Mouse (Mus musculus) brain, embryonic 14.5 days (tissue): Measurements from ENCODE around the gene Cfap58.

Experiments used
- CTCF ChIP-seq: fragments of 200-500 bp; IDR thresholded peaks from 2 replicates; pipeline ENCODE4 v1.5.1; 2012; ENCODE audit warnings: inconsistent platforms, mild to moderate bottlenecking, moderate library complexity, borderline replicate concordance; ENCODE audit not compliant: insufficient read depth, insufficient read length; ENCODE audit errors: extremely low read depth
- POLR2A ChIP-seq: fragments of 200-500 bp; IDR thresholded peaks from 2 replicates; pipeline ENCODE4 v1.6.1; 2012; ENCODE audit warnings: mild to moderate bottlenecking, inconsistent platforms, borderline replicate concordance; ENCODE audit not compliant: poor library complexity, insufficient read depth, insufficient read length, severe bottlenecking; ENCODE audit errors: extremely low read depth

- TF ChIP-seq CTCF: no peak
- no peak for TF ChIP-seq POLR2A
Observed at GRCm38 (mm10) chr19:47968993-47969659, 31.7 kb downstream of the Cfap58 start.
